Mouse (Mus musculus) liver, embryonic 12.5 days (tissue): ENCODE results near the gene Shb. TPM values are rescaled to one million over a fixed set of nuclear protein-coding genes. Genes with fewer than 3 reads are reported as not detected.

Experiments used
- ATAC-seq: fragments of 200-750 bp; cut with Nextera tagmentation; 2 replicates; pipeline ENCODE4 v1.8.0; 2017; ENCODE audit warnings: moderate number of reproducible peaks, mild to moderate bottlenecking, moderate library complexity
- H3K27ac ChIP-seq: fragments of 300-500 bp; sonication (generic); 2 replicates; pipeline ENCODE4 v1.5.1; 2016; ENCODE audit warnings: mild to moderate bottlenecking
- H3K27me3 ChIP-seq: fragments of 300-500 bp; sonication (generic); replicated peaks from 2 replicates; pipeline ENCODE4 v1.6.1; 2016; ENCODE audit warnings: mild to moderate bottlenecking, moderate library complexity
- H3K36me3 ChIP-seq: fragments of 300-500 bp; sonication (generic); 2 replicates; pipeline ENCODE4 v1.6.1; 2016; ENCODE audit warnings: mild to moderate bottlenecking, moderate library complexity
- H3K4me1 ChIP-seq: fragments of 300-500 bp; sonication (generic); 2 replicates; pipeline ENCODE4 v1.6.1; 2016
- H3K4me2 ChIP-seq: fragments of 300-500 bp; sonication (generic); 2 replicates; pipeline ENCODE4 v1.6.1; 2016; ENCODE audit warnings: mild to moderate bottlenecking, moderate library complexity
- H3K4me3 ChIP-seq: fragments of 300-500 bp; sonication (generic); 2 replicates; pipeline ENCODE4 v1.5.1; 2016; ENCODE audit warnings: mild to moderate bottlenecking, moderate library complexity
- H3K9ac ChIP-seq: fragments of 300-500 bp; sonication (generic); 2 replicates; pipeline ENCODE4 v1.6.1; 2016; ENCODE audit warnings: mild to moderate bottlenecking, moderate library complexity
- H3K9me3 ChIP-seq: fragments of 300-500 bp; sonication (generic); replicated peaks from 2 replicates; pipeline ENCODE4 v1.6.1; 2016; ENCODE audit warnings: mild to moderate bottlenecking, moderate library complexity
- WGBS: fragments of 180-500 bp; shearing (Covaris S2); methylation state at CpG from one replicate; pipeline ENCODE4 v1.1.7; 2016; ENCODE audit not compliant: insufficient replicate concordance; 5-methylcytosine and 5-hydroxymethylcytosine counted together
- polyA plus RNA-seq: library from polyadenylated mRNA; unstranded; fragments of >200 nt; fragmentation: Nextera tagmentation; extraction: Ambion mirVana; gene quantifications from 2 replicates; pipeline ENCODE4 v1.2.1, GENCODE M21; 2016

Gene Shb
- polyA plus RNA-seq, 1 experiment from 2014 or later: 8.7 TPM

- Histone ChIP-seq H3K4me2 (no peak overlapping the region), H3K9ac (peak overlapping the region; percentile 15; the same call in 1 of the 2 replicates), H3K4me1 (peaks cover 44% of the 10 kb centered on the region), H3K36me3 (peaks cover 39% of the 10 kb centered on the region), H3K4me3 (no peak overlapping the region), H3K27me3 (no peaks in the 10 kb centered on the region), H3K27ac (no peak overlapping the region; the same call in 1 of the 2 replicates), H3K9me3 (no peaks in the 10 kb centered on the region)
- ATAC-seq: no peak
- WGBS: 47% methylated on average over 7 of the region's 7 CpGs
Measured at GRCm38 (mm10) chr4:45461661-45462060, 70.6 kb downstream of the Shb start.

- Histone ChIP-seq H3K27ac (no peak overlapping the region), H3K4me2 (no peak overlapping the region), H3K27me3 (no peaks in the 10 kb centered on the region), H3K4me3 (no peak overlapping the region), H3K9ac (no peak overlapping the region), H3K36me3 (peaks cover 42% of the 10 kb centered on the region), H3K4me1 (peaks cover 31% of the 10 kb centered on the region), H3K9me3 (no peaks in the 10 kb centered on the region)
- WGBS: 89% methylated on average over 9 of the region's 9 CpGs
- ATAC-seq: no peak
Measured at GRCm38 (mm10) chr4:45459375-45459774, 72.9 kb downstream of the Shb start.

- ATAC-seq: no peak
- Histone ChIP-seq H3K4me2 (no peak overlapping the region), H3K9me3 (no peaks in the 10 kb centered on the region), H3K4me1 (peaks cover 30% of the 10 kb centered on the region), H3K9ac (no peak overlapping the region), H3K36me3 (peaks cover 49% of the 10 kb centered on the region), H3K27me3 (no peaks in the 10 kb centered on the region), H3K4me3 (no peak overlapping the region), H3K27ac (no peak overlapping the region)
- WGBS: 82% methylated on average over 2 of the region's 2 CpGs
Measured at GRCm38 (mm10) chr4:45457543-45457942, 74.7 kb downstream of the Shb start.

- Histone ChIP-seq H3K36me3 (peaks cover 60% of the 10 kb centered on the region), H3K4me3 (no peak overlapping the region), H3K27me3 (no peaks in the 10 kb centered on the region), H3K4me1 (peaks cover 26% of the 10 kb centered on the region), H3K4me2 (no peak overlapping the region), H3K9ac (no peak overlapping the region), H3K27ac (0 out of 2 replicates have a peak overlapping the region, but pooled peaks have one; percentile 73), H3K9me3 (no peaks in the 10 kb centered on the region)
- no peak for ATAC-seq
- 73% methylated on average over 4 of the region's 4 CpGs for WGBS
Measured at GRCm38 (mm10) chr4:45455001-45455400, 77.3 kb downstream of the Shb start.

GRCm38 (mm10) chr4:45453271-45453851 lies 78.9 kb downstream of the Shb start:
- Histone ChIP-seq H3K36me3 (peaks cover 55% of the 10 kb centered on the region), H3K9me3 (no peaks in the 10 kb centered on the region), H3K4me3 (no peak overlapping the region), H3K4me1 (peaks cover 26% of the 10 kb centered on the region), H3K27me3 (no peaks in the 10 kb centered on the region), H3K4me2 (no peak overlapping the region), H3K27ac (peak overlapping the region; percentile 77), H3K9ac (peak overlapping the region; percentile 24; the same call in 1 of the 2 replicates)
- WGBS: 73% methylated on average over 3 of the region's 3 CpGs
- ATAC-seq: peak; percentile 46

- Histone ChIP-seq H3K9me3 (no peaks in the 10 kb centered on the region), H3K36me3 (peaks cover 51% of the 10 kb centered on the region), H3K27ac (peak overlapping the region; percentile 77), H3K27me3 (no peaks in the 10 kb centered on the region), H3K4me2 (no peak overlapping the region), H3K4me1 (peaks cover 32% of the 10 kb centered on the region), H3K9ac (no peak overlapping the region), H3K4me3 (no peak overlapping the region)
- 61% methylated on average over 7 of the region's 7 CpGs for WGBS
- ATAC-seq: peak; percentile 63
Measured at GRCm38 (mm10) chr4:45452569-45453111, 79.6 kb downstream of the Shb start.

- Histone ChIP-seq H3K27me3 (no peaks in the 10 kb centered on the region), H3K9ac (no peak overlapping the region), H3K4me1 (peaks cover 37% of the 10 kb centered on the region), H3K4me2 (no peak overlapping the region), H3K27ac (no peak overlapping the region), H3K9me3 (no peaks in the 10 kb centered on the region), H3K36me3 (peaks cover 58% of the 10 kb centered on the region), H3K4me3 (no peak overlapping the region)
- WGBS: 82% methylated on average over 5 of the region's 5 CpGs
- ATAC-seq: no peak
Measured at GRCm38 (mm10) chr4:45449012-45449411, 83.3 kb downstream of the Shb start.

- peaks cover 58% of the 10 kb centered on the region for H3K36me3 ChIP-seq
- WGBS: 73% methylated on average over 7 of the region's 7 CpGs
- no peaks in the 10 kb centered on the region for H3K27me3 ChIP-seq
- H3K9ac ChIP-seq: no peak overlapping the region
- no peaks in the 10 kb centered on the region for H3K9me3 ChIP-seq
- ATAC-seq: no peak
- H3K4me1 ChIP-seq: peaks cover 31% of the 10 kb centered on the region
- H3K4me3 ChIP-seq: no peak overlapping the region
- no peak overlapping the region for H3K27ac ChIP-seq
- H3K4me2 ChIP-seq: no peak overlapping the region
Measured at GRCm38 (mm10) chr4:45448481-45448880, 83.8 kb downstream of the Shb start.

- Histone ChIP-seq H3K4me3 (no peak overlapping the region), H3K27ac (no peak overlapping the region), H3K9ac (no peak overlapping the region), H3K4me2 (no peak overlapping the region), H3K27me3 (no peaks in the 10 kb centered on the region), H3K4me1 (peaks cover 20% of the 10 kb centered on the region), H3K9me3 (no peaks in the 10 kb centered on the region), H3K36me3 (peaks cover 68% of the 10 kb centered on the region)
- 96% methylated on average over 5 of the region's 5 CpGs for WGBS
- no peak for ATAC-seq
Measured at GRCm38 (mm10) chr4:45447196-45447595, 85.1 kb downstream of the Shb start.

- no peak overlapping the region for H3K27ac ChIP-seq
Measured at GRCm38 (mm10) chr4:45445235-45445634, 87.0 kb downstream of the Shb start.

GRCm38 (mm10) chr4:45444813-45445212 lies 87.5 kb downstream of the Shb start:
- Histone ChIP-seq H3K27ac (no peak overlapping the region), H3K36me3 (peaks cover 81% of the 10 kb centered on the region), H3K9me3 (no peaks in the 10 kb centered on the region), H3K4me2 (no peak overlapping the region), H3K27me3 (no peaks in the 10 kb centered on the region), H3K9ac (no peak overlapping the region), H3K4me1 (peaks cover 14% of the 10 kb centered on the region), H3K4me3 (no peak overlapping the region)
- WGBS: 63% methylated on average over 4 of the region's 4 CpGs
- ATAC-seq: no peak

More at GRCm38 (mm10) chr4:45445235-45445634, 87.0 kb downstream of the Shb start:
- no peak for ATAC-seq
- Histone ChIP-seq H3K36me3 (peaks cover 77% of the 10 kb centered on the region), H3K4me1 (peaks cover 14% of the 10 kb centered on the region), H3K9ac (no peak overlapping the region), H3K4me2 (no peak overlapping the region), H3K27me3 (no peaks in the 10 kb centered on the region), H3K4me3 (no peak overlapping the region), H3K9me3 (no peaks in the 10 kb centered on the region)
- 64% methylated on average over 3 of the region's 3 CpGs for WGBS

- Histone ChIP-seq H3K4me3 (no peak overlapping the region), H3K4me1 (peaks cover 14% of the 10 kb centered on the region), H3K9ac (no peak overlapping the region), H3K36me3 (peaks cover 87% of the 10 kb centered on the region), H3K27ac (no peak overlapping the region), H3K9me3 (no peaks in the 10 kb centered on the region), H3K4me2 (no peak overlapping the region), H3K27me3 (no peaks in the 10 kb centered on the region)
- no peak for ATAC-seq
- WGBS: 61% methylated on average over 7 of the region's 7 CpGs
Measured at GRCm38 (mm10) chr4:45443652-45444051, 88.6 kb downstream of the Shb start.
